Mouse (Mus musculus): ENCODE measurements around the gene Hsd17b2.

Gene Hsd17b2

GRCm38 (mm10) chr8:117772126-117772525 is 70.4 kb downstream of the Hsd17b2 start:
- DNase-seq (ENCODE audit: low spot score in 2 of 2), result no peak

- no peak for DNase-seq (ENCODE audit: low spot score in 2 of 2)
Measured at GRCm38 (mm10) chr8:117772597-117772996, 70.9 kb downstream of the Hsd17b2 start.

GRCm38 (mm10) chr8:117775626-117776025 is 73.9 kb downstream of the Hsd17b2 start:
- DNase-seq (ENCODE audit: low spot score in 2 of 2), result no peak

DNA sequence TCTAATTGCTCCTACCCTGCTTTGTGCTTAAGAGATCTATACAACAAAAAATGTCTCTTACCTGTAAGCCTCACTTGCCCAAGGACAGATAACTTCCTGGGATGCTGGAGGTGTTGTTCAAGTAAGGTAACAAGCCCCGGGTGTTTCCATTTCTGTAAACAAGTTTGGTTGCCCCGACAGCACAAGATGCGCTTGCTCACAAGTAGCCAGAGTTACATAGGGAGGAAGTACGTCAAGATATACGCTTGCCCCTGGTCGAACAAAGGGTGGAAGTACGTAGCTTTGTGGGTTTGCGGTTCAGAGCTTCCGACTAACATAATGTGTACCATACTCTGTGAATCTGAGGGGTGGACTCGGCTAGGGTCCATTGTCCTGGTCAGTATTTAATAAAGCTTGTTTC is 74.4 kb downstream of the Hsd17b2 start:
- DNase-seq (ENCODE audit: low spot score in 2 of 2), result no peak

DNA sequence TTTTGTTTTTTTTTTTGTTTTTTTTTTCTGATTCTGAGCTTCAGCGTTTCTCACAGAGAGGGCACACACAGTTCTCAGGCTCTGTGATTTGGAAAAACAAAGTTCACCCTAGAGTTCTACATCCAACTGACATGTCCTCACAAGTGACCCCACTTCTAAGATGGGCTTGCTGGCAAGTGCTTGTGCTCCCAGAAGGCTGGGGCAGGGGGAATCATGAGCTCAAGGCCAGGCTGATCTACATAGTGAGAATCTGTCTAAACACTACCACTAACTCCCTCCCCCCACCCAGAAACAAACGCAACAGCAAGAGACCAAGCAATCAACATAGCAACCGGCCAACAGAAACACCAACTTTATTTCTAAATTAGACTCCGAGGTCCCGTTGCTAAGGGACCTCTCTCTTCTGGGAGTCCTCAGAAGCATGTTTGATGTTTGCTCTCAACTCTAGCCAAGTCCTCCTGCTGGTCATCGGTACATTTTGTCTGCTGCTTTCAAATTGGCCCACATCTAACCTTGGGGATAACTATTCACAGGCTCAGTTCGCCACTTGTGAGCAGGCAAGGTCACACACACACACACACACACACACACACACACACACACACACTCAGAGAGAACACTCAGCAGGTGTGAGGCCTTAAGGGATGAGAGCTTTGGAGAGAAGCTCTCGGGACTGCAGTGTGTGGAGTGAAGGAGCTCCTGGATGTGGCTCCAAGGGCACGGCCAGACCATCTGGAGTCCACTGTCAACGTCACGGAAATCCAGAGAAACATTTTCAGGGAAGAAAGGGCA is 77.0 kb downstream of the Hsd17b2 start:
- DNase-seq (ENCODE audit: low spot score in 2 of 2), result no peak

GRCm38 (mm10) chr8:117779344-117779743 is 77.6 kb downstream of the Hsd17b2 start:
- DNase-seq (ENCODE audit: low spot score in 2 of 2), result no peak

DNA sequence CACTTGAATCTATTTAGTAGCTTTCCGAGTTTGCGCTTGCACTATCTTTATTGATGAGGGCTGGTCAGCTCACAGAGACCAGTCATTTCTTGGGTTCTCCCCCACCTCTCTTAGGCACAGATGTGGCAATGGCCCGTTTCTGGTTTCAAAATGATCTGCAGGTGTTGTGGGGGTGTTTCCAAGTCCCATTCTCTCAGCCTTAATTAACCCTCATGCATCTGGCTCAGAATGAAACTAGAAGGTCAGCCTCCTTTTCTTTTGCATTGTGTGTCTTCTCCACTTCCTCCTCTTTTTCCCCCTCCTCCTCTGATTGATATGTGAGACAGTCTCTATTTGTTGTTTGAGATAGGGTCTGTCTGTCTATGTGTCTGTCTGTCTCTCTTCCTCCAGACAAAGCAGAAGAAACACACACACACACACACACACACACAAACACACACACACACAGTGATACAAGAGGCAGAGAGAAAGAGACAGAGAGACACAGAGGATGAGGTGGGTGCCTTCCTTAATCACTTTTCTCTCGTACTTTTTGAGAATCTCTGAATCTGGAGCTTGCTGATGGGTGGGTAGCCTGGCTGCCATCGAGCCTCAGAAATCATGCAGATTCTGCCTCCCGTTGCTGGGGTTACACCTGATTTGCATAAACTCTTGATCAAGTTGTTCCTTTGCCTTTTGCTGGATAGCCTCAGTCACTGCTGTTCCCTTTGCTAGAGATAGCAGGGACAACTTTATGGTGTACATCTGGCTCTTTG is 79.8 kb downstream of the Hsd17b2 start:
- DNase-seq (ENCODE audit: low spot score in 2 of 2), result no peak

DNA sequence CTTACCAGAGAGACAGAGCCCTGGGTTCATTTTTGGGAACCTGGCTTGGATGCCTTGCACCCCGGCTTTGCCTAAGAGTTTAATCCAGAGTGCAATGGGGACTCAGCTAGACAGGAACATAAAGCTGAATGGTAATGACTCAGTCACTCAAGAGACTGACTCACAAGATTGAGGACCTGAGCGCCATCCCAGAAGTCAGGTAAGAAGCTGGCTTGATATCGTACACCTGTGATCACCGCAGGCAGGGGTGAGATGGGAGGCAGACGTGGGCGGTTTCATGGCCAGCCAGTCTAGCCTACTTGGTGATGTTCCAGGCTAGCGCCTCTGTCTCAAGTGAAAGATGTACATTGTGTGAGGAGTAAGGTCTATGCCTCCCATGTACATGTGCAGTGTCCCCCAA is 81.3 kb downstream of the Hsd17b2 start:
- DNase-seq (ENCODE audit: low spot score in 2 of 2), result no peak

- no peak for DNase-seq (ENCODE audit: low spot score in 2 of 2)
Measured at GRCm38 (mm10) chr8:117786428-117786827, 84.7 kb downstream of the Hsd17b2 start.

GRCm38 (mm10) chr8:117792616-117793144 is 91.0 kb downstream of the Hsd17b2 start:
- DNase-seq (ENCODE audit: low spot score in 2 of 2), result no peak

- no peak for DNase-seq (ENCODE audit: low spot score in 2 of 2)
Measured at GRCm38 (mm10) chr8:117794581-117794980, 92.9 kb downstream of the Hsd17b2 start.

DNA sequence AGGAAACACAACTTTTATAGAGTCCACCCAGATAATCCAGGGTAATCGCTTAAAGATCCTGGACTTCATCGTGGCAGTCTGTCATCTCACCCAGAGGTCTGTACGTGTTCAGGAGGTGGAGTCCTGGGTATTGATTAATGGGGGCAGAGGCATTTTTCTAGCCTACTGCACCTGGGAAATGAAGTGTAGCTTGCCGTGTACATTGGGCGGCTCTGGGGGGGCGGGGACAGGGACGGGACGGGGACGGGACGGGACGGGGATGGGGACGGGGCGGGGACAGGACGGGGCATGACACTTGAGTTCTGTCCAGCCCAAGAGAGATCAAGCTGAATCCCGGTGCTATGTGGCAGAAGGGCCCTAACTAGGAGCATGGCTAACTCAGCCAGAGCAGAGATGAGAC is 94.8 kb downstream of the Hsd17b2 start:
- DNase-seq (ENCODE audit: low spot score in 2 of 2), result no peak

GRCm38 (mm10) chr8:117798066-117798465 is 96.4 kb downstream of the Hsd17b2 start:
- DNase-seq (ENCODE audit: low spot score in 2 of 2), result no peak

GRCm38 (mm10) chr8:117801443-117802298 is 100.0 kb downstream of the Hsd17b2 start, which contains the start of gene Mphosph6:
Mphosph6 (minus strand) TSS chr8:117801943.
- DNase-seq (ENCODE audit: low spot score in 2 of 2), result peak; percentile 85 to 95

- DNase-seq (ENCODE audit: low spot score in 2 of 2), result no peak
Measured at GRCm38 (mm10) chr8:117802299-117802689, 100.6 kb downstream of the Hsd17b2 start.

DNA sequence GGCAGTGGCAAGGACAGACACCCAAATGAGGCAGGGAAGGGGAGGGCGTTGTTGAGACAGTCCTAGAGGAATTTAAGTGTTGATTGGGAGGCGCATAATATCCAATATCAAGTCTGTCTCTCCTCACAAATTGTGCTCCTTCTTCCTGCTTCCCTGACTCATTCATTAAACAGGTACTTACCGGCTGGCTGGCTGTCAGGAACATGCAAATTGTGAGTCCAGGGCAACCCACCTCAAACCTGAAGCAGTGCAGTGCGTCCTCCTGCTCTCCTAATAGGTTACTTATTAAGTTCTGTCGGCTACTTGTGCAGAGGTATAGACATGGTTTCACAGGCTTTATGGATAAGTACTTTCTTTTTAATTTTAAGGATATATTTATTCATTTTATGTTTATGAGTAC is 103.7 kb downstream of the Hsd17b2 start:
- no peak for DNase-seq (ENCODE audit: low spot score in 2 of 2)
